Mouse (Mus musculus) right cerebral cortex, postnatal 14 days (tissue): ENCODE measurements around the gene Asap2.

ENCODE experiments used
- DNase-seq: peaks from one replicate; pipeline ENCODE4 v3.0.0; 2022

Gene Asap2

GRCm38 (mm10) chr12:21268083-21268616 lies 277.9 kb downstream of the Asap2 start:
- no peak for DNase-seq

GRCm38 (mm10) chr12:21274446-21274845 lies 284.2 kb downstream of the Asap2 start:
- no peak for DNase-seq

DNA sequence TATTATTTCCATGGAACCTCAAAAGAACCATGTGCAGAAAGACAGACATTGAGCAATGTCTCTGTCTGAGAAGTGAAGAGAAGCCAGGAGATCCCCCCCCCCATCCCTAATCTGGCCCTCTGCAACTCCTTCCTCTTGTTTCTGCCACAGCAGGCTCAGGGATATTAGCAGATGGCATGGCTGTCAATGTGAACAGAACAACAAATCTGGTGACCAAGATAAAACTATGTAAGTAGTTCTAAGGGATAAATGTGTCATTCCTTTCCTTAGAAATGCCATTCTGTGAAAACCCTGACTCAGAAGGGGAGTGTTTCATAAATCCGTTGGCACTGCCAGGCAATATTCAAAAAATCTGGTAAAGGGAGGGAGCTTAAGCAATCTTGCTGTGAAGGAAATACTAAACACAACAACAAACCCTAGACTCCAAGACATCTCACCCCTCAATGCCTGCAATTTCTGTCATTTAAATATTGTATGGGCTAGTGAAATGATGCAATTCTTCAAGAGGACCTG lies 287.1 kb downstream of the Asap2 start:
- no peak for DNase-seq

GRCm38 (mm10) chr12:21284761-21285441 lies 294.6 kb downstream of the Asap2 start, which contains the start of gene Cpsf3:
Gene Cpsf3 (plus strand): TSS chr12:21285391.
- no peak for DNase-seq

GRCm38 (mm10) chr12:21285508-21286242 lies 295.4 kb downstream of the Asap2 start:
- DNase-seq: no peak

DNA sequence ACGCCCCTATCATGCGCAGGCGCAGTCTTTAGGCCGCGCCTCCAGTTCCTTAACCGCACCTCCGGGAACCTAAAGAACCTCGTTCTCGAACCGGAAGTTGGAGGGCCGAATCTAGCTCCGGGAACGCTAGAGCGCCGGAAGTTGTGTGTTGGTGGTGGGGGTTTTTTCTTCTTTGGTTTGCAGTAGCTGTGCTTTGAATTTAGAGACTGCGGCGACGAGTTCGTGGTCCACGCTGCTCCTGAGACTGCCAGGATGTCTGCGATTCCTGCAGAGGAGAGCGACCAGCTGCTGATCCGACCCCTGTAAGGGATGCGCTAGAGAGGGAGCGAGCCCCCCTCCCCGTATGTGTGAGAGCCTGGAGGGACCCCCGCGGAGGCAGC lies 296.0 kb downstream of the Asap2 start, which contains the start of gene Itgb1bp1:
Itgb1bp1 (minus strand) TSS at position 42 of the 380 bp plus-strand sequence.
- DNase-seq: peak; percentile 99

DNA sequence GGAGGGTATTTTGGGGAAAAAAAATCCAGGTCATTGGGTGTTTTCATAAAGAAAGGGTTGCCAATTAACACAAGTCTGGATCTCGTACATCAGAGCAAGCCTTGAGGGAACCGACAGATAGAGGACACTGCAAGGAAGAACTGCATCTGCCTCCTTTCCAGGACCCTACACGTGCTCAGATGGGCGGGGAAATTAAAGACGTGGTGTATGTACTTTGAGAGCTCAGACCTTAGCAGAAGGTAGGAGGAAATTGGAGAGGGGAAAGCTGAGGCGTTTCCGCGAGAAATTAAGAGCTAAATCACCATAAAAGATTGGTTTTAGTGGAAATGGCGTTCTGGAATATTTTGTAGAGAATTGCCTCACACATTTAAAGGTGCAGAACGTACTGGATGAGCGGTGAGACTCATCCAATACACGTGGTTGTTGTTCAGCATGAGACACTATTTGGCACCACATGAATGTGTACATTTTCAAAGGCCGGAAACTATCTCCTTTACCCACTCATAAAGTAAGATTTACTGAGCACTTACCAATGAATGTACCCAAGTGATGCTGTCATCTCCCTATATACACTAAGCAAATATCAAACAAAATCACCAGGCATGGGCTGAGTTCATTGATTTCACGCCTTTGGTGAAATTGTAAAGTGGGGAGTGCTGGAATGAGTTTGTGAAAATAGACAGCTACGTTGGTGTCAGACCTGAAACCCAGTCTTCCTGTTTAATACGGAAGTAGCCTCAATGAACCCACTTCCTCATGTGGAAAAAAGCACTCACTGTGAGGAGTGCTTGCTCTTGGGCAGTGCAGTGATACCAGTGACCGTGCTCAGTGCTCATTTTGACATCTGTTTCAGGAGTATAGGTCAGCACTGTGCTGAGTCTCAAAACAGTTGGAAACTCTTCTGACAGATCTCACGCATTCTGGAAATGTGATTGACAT lies 296.7 kb downstream of the Asap2 start:
- DNase-seq: no peak

DNA sequence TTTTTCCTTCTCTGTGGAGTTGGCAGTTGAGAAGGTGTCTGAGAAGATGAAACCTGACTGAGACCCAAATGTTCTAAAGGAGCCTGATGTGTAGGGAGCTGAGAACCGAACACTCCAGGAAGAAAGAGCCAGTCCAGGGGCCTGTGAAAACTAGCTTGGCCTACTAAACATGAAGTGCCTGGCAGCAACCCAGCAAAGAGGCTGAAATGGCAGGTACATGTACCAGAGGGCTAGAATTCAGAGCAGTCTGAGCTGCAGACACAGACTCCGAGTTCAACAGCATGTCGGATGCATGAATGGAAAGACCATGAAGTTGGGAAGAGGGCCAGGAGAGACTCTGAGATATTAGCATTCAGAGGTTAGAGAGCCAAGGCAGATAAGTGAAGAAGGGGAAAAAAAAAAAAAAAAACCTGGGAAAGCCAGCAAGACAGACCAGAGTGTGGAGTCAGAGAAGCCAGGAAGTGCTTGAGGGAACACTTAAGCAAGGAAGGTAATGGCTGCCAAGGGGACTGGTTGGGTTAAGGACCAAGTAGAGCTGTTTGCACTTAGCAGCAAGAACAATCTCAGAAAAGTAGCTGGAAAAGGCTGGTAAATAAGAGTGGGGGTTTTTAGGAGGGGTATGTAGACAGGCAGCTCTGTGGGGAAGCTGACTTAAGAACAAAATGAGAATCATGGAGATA lies 298.6 kb downstream of the Asap2 start:
- no peak for DNase-seq

GRCm38 (mm10) chr12:21289651-21290050 lies 299.4 kb downstream of the Asap2 start:
- DNase-seq: no peak

GRCm38 (mm10) chr12:21298856-21299255 lies 308.6 kb downstream of the Asap2 start:
- no peak for DNase-seq

DNA sequence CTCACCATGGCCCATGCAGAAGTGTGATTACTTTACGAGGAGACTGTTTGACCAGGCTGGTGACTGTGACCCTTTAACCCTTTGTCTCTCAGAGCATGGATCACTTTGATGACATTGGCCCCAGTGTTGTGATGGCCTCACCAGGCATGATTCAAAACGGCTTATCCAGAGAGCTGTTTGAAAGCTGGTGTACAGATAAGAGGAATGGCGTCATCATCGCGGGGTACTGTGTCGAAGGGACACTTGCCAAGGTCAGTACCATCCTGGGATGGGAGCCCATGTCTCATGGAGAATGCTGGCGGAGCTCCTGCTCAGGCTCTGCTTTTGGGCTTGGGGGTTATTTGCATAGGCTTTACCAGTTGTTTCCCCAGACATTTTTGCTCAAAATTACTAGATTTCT lies 311.1 kb downstream of the Asap2 start:
- DNase-seq: no peak

GRCm38 (mm10) chr12:21301932-21302331 lies 311.7 kb downstream of the Asap2 start:
- DNase-seq: no peak

GRCm38 (mm10) chr12:21302361-21302783 lies 312.1 kb downstream of the Asap2 start:
- no peak for DNase-seq

DNA sequence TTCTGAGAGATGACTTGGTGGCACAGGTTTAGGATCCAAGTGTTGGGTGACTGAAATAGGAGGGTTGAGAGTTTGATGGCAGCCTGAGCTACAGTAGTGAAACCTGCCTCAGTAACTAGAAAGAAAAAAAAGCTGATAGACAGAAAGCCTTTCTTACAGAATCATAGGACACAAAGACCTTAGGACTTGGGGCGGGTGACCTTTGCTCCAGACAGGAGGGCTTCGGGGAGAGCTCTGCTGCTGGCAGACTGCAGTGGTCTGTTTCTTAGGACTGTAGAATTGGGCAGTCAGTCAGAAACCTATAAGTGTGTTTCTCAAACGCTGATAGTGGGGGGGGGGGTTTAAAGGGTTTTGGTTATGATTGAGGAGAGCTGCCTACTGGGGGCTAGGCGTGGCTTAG lies 315.5 kb downstream of the Asap2 start:
- no peak for DNase-seq

- DNase-seq: no peak
Observed at GRCm38 (mm10) chr12:21306721-21307120, 316.5 kb downstream of the Asap2 start.

- no peak for DNase-seq
Observed at GRCm38 (mm10) chr12:21312201-21312600, 321.9 kb downstream of the Asap2 start.

- peak; percentile 75 for DNase-seq
Observed at GRCm38 (mm10) chr12:21315923-21316868, 325.9 kb downstream of the Asap2 start, which contains the start of gene Iah1. Gene Iah1 (plus strand): TSS chr12:21316389.

DNA sequence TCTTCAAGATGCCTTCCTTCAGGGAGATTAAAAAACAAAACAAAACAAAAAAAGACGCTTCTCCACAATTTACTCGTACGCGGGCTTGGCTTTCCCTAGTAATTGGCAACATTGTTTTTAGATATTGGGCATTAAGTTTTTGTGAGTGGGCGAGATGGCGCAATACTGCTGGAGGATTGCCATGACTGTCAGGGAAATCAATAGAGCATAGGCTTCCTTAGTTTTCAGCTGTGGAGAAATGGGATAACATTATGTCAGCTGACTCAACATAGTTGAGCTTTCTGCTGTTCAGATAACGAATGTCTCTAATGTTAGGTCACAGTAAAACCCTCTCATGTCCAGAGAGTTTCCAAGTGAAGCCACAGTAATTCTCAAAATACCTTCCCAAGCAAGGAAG lies 326.6 kb downstream of the Asap2 start:
- DNase-seq: no peak

DNA sequence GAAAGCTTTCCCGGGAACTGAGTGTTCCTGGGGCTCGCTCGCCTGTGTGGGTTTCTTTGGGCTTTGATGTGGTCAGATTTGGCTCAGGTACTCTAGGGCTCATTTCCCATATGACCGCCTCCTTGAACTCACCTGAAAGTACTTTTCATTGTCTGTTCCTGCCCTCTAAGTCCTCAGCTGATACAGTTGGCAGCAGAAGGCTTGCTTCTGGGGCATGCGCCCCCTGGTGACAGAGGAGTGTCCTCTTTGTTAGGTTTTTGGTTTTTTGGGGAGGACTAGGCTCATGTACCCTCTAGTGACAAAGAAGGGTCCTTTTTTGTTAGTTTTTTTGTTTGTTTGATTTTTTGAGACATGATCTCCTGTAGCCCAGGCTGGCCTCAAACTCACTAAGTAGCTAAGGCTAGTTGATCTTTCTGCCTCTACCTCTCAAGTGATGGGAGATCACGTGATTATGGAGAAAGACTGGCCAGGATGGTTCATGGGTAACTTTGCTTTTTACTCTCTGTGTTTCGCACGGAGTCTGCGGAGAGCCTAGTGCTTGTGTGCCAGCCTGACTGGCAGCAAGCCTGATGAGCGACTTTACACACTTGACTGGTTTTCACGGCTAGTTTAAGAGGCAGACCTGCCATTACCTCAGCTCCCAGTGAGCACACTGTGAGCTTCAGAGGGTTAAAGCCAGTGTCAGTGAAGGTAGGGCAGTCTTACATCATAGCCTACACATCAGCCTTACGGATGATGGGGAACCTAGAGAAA lies 328.1 kb downstream of the Asap2 start:
- DNase-seq: peak; percentile 69
